Mouse (Mus musculus) adipose tissue, adult 10 weeks (tissue): Measurements from ENCODE around the gene Prim2. TPM values are rescaled to one million over a fixed set of nuclear protein-coding genes. Genes with fewer than 3 reads are reported as not detected.

Source experiments
- polyA plus RNA-seq: library from polyadenylated mRNA; stranded (reverse); fragments of 350-450 nt; fragmentation: Illumina TruSeq; extraction: RNeasy Lipid Tissue Mini Kit (QIAGEN cat#74804); gene quantifications from one replicate; pipeline ENCODE4 v1.2.3, GENCODE M21; 2014; ENCODE audit warnings: low read depth, low replicate concordance

Prim2 gene
- polyA plus RNA-seq = 5.2 TPM

GRCm38 (mm10) chr1:33669708-33670141, at the start of gene Prim2:
TSS of gene Prim2 (minus strand) at chr1:33669795.

Other genes starting within 250 kb of the Prim2 start
- gene Rab23, start 50.1 kb upstream of the Prim2 start, polyA plus RNA-seq = 9.0 TPM
- gene Bag2, start 88.0 kb upstream of the Prim2 start, polyA plus RNA-seq = 28.3 TPM
- gene Zfp451, start 144.8 kb upstream of the Prim2 start, polyA plus RNA-seq = 12.8 TPM
- gene Bend6, start 238.0 kb upstream of the Prim2 start, polyA plus RNA-seq = 0.69 TPM
- gene Dst, start 238.4 kb upstream of the Prim2 start, polyA plus RNA-seq = 69.0 TPM